Mouse (Mus musculus) mouse trophoblast stem cell (cell line): Measurements from ENCODE around the gene Cgrrf1.

Source experiments
- in situ Hi-C, 2 experiments: fragments of 300-500 bp; cut with MseI, MboI; formaldehyde crosslinking; loops; 2 replicates in 1 of 2; 3 replicates in 1 of 2; pipeline ENCODE4 v1.15.1; 2025

The Cgrrf1 gene

DNA sequence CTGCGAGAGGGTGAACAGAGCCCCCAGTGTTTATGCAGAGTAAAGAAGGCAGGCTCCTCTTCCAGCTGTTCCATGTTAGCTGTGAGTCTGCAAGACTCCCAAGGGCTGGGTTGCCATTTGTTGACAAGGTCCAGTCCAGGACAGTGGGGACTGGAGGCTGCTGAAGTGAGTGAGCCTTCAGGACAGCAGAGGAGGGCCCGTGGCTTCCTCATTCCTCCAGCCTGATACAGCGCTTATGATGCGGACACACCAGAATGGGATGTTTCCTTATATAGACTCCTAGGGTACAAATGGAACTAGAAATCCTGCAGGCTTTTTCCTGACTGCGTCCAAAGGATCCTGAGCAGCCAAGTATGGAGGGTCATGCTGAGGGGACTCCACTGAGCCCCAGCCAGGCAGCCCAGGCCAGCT, 54.0 kb downstream of the Cgrrf1 start:
- in situ Hi-C loops: loop anchor here (10.0 kb wide), 1 partner anchor 119 kb away; no protein-coding TSS in a partner anchor

DNA sequence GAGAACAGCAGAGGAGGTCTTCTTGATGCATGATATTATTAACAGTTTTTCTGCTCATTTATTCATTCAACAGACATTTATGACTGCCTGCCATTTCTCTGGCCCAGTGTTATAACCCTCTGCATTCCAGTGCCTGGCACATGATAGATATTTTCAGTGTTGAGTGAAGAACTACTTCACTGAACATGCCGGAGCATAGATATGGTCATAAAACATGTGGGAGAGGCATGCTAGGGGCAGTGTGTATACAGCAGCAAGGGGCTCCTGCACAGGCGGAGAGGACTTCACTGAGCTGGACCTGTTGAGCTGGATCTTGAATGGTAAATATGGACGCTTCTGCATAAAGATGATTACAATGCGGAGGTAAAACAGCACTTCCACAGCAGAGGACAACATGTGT, 57.2 kb downstream of the Cgrrf1 start:
- in situ Hi-C loops: loop anchor here (10.0 kb wide), 1 partner anchor 116 kb away; no protein-coding TSS in a partner anchor

DNA sequence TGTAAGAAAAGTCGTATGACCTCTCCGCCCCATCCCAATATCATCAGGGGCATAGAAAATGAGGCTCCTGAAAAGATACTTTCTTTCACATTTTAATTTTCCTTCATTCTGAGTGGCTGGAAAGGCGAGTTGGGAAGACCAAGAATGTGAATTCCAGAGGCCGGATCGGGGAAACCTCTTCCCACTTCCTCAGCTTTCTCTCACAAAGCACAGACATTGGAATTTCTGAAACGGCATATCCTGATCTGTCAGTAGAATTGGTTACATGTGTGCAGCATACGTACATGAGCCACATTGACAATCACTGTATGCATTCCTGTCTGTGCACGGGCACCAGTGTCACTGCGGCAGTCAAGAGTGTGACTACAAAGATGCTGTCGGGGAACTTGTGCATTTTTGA, 62.0 kb downstream of the Cgrrf1 start:
- in situ Hi-C loops: no loop called here

DNA sequence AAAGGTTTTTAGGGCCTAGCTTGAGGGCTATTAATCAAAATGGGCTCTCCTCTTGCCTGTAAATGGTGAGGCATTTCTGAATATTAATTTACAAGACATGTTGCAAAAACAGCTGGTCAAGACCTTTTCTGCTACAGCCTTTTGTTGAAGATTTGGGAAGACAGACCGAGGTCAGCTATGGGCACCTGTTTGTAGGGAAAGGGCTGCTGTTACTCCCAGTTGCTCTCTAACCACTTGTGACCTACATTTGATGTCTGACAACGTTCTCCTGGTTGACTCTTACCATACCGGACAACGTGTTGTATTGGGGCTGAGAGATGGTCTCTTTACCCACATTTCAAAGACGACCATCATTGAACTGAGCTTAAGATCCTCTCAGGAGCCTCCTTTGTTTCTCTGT, 66.0 kb downstream of the Cgrrf1 start:
- in situ Hi-C loops: no loop called here

DNA sequence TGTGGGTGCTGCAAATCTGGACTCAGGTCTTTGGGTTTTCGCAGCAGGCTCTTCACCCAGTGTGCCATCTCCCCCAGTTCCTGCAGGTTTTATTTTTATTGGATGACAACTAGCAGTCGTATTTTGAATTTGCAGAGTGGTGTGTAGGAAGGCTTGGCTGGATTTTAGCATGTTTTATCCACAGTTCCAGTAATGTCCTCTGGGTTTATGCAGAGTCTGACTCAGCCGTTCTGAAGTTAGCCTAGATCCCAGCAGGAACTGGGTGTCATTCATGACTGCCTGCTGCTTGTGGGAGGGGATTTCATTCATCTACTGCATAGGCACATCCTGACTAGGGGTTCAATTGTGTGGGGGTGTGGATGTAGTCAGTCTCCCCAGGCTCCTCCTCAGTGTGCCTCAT, 66.7 kb downstream of the Cgrrf1 start:
- in situ Hi-C loops: no loop called here

DNA sequence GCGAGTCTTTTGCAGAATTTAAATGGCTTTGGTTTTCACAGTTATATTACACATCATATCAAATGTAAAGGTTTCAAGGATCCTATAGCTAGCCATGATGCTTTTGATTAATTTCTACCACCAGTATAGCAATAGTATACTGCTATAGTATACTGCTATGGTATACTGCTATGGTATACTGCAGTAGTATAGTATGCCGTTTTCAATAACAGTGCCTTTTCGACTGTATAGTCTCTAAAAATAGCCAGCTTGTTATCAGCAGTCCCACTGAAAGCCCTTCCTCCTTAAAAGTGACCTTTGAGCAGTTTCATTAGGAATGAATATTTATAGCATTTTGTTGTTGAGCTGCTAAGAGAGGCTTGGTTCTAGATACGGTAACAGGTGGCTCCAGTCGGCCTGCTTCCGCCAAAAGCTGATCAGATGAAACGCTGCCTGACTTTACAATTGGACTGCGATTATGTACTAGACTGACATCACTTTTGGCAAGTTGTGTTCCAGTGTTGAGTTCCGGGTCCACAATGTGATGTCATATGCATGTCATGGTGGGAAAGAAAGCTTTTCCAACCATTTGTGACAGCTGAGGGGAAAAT, 70.7 kb downstream of the Cgrrf1 start:
- in situ Hi-C loops: no loop called here
